Mouse (Mus musculus): ENCODE data around the gene Nkain2. TPM values are rescaled to one million over a fixed set of nuclear protein-coding genes. Genes with fewer than 3 reads are reported as not detected.

Gene Nkain2
- polyA plus RNA-seq, 1 experiment, result 30.0 TPM

DNA sequence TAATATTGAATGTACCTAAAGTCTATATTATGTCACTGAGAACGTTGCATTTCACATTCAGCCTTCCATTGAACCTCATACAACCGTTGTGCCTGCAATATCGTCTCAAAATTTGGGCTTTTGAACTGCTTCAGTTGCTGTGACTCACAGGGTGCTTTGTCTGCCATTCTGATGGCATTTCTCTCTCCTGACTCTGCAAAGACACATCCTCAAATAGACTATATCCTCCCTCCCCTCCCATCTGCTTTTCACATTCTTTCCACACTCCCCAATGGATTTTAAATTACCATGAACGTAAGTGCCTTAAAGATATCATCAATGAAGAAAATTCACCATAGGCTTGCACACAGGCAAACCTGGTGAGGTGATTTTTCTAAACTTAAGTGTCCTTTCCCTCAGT lies 287.5 kb downstream of the Nkain2 start:
- Histone ChIP-seq H3K4me3 (ENCODE audit: insufficient read depth, low read length) (no peak overlapping the region), H3K4me1 (ENCODE audit: control insufficient read depth, insufficient read depth, low read length) (no peaks in the 10 kb centered on the region; the same call in 1 of the 2 replicates), H3K27ac (ENCODE audit: insufficient read depth, low read length) (no peak overlapping the region)
- no peak for TF ChIP-seq POLR2A (IDR thresholded peaks at IDR 0.05; ENCODE audit: extremely low read depth, insufficient read depth, low read length)
- TF ChIP-seq CTCF (IDR thresholded peaks at IDR 0.05; ENCODE audit: extremely low read depth, insufficient read depth, low read length), result no peak

DNA sequence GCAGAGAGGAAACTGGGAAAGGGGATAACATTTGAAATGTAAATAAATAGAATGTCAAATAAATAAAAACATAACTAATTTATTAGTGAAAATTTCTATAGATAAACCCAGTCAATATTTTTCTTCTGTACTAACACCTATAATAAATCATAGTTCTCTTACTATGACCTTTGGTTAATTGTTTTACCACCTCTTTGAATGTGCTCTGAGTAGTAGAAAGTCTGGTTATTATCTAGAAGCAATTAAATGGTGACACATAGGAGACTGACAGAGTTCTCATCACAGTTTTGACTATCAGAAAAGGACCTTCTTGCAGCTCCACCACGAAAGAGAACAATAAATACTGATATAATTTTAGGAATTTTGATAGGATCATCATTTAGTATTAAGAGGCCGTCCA lies 295.3 kb downstream of the Nkain2 start:
- H3K4me1 ChIP-seq (ENCODE audit: control insufficient read depth, insufficient read depth, low read length), result no peaks in the 10 kb centered on the region; the same call in 1 of the 2 replicates
- no peak for TF ChIP-seq POLR2A (IDR thresholded peaks at IDR 0.05; ENCODE audit: extremely low read depth, insufficient read depth, low read length)
- TF ChIP-seq CTCF (IDR thresholded peaks at IDR 0.05; ENCODE audit: extremely low read depth, insufficient read depth, low read length), result no peak
- no peak overlapping the region for H3K4me3 ChIP-seq (ENCODE audit: insufficient read depth, low read length)
- no peak overlapping the region for H3K27ac ChIP-seq (ENCODE audit: insufficient read depth, low read length)

GRCm38 (mm10) chr10:32577276-32577580 lies 313.0 kb downstream of the Nkain2 start:
- peaks cover 1% of the 10 kb centered on the region; the same call in 1 of the 2 replicates for H3K4me1 ChIP-seq (ENCODE audit: control insufficient read depth, insufficient read depth, low read length)
- H3K4me3 ChIP-seq (ENCODE audit: insufficient read depth, low read length), result no peak overlapping the region
- H3K27ac ChIP-seq (ENCODE audit: insufficient read depth, low read length), result no peak overlapping the region
- TF ChIP-seq POLR2A (IDR thresholded peaks at IDR 0.05; ENCODE audit: extremely low read depth, insufficient read depth, low read length), result no peak
- no peak for TF ChIP-seq CTCF (IDR thresholded peaks at IDR 0.05; ENCODE audit: extremely low read depth, insufficient read depth, low read length)

DNA sequence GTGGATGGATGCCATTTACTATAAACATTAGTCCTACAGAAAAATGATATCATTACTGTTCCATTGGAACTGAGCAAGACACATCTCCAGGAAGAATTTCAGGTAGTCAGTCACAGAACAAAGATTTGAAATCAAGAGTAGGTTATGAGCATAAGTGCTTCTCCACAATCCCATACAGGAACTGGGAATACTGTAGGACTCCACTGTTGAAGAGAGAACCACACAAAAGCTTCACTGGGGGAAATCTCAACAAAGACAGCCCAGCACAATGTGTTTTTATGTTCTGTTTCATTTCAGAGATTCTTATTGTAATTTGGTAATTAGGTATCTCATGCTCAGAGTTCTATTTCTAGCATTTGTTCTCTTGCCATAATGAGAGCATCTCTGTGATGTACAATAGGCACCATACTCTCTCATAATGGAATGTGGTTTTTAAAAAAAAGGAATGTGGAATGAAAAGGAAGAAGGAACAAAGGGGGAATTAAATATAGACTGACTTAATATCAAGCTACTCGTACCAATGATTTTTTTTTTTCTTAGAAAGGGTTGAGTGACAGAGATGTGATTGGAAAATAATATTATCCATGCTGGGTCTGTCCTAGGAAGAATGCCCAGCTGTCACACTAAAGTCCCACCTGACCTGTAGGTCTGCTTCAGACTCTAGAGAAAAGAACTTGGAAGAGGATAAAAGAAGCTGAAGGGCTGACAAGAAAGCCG lies 313.5 kb downstream of the Nkain2 start:
- Histone ChIP-seq H3K27ac (ENCODE audit: insufficient read depth, low read length) (no peak overlapping the region), H3K4me3 (ENCODE audit: insufficient read depth, low read length) (no peak overlapping the region), H3K4me1 (ENCODE audit: control insufficient read depth, insufficient read depth, low read length) (peaks cover 1% of the 10 kb centered on the region; the same call in 1 of the 2 replicates)
- no peak for TF ChIP-seq CTCF (IDR thresholded peaks at IDR 0.05; ENCODE audit: extremely low read depth, insufficient read depth, low read length)

GRCm38 (mm10) chr10:32557673-32558072 lies 332.6 kb downstream of the Nkain2 start:
- TF ChIP-seq POLR2A (IDR thresholded peaks at IDR 0.05; ENCODE audit: extremely low read depth, insufficient read depth, low read length) (no peak), CTCF (IDR thresholded peaks at IDR 0.05; ENCODE audit: extremely low read depth, insufficient read depth, low read length) (no peak)
- H3K4me3 ChIP-seq (ENCODE audit: insufficient read depth, low read length), result no peak overlapping the region

GRCm38 (mm10) chr10:32536057-32536456 lies 354.2 kb downstream of the Nkain2 start:
- H3K4me3 ChIP-seq (ENCODE audit: insufficient read depth, low read length), result no peak overlapping the region
- no peak overlapping the region for H3K27ac ChIP-seq (ENCODE audit: insufficient read depth, low read length)
- H3K4me1 ChIP-seq (ENCODE audit: control insufficient read depth, insufficient read depth, low read length), result no peaks in the 10 kb centered on the region
- no peak for TF ChIP-seq CTCF (IDR thresholded peaks at IDR 0.05; ENCODE audit: extremely low read depth, insufficient read depth, low read length)
- no peak for TF ChIP-seq POLR2A (IDR thresholded peaks at IDR 0.05; ENCODE audit: extremely low read depth, insufficient read depth, low read length)

More at GRCm38 (mm10) chr10:32557673-32558072, 332.6 kb downstream of the Nkain2 start:
- Histone ChIP-seq H3K4me1 (ENCODE audit: control insufficient read depth, insufficient read depth, low read length) (no peaks in the 10 kb centered on the region), H3K27ac (ENCODE audit: insufficient read depth, low read length) (no peak overlapping the region)

DNA sequence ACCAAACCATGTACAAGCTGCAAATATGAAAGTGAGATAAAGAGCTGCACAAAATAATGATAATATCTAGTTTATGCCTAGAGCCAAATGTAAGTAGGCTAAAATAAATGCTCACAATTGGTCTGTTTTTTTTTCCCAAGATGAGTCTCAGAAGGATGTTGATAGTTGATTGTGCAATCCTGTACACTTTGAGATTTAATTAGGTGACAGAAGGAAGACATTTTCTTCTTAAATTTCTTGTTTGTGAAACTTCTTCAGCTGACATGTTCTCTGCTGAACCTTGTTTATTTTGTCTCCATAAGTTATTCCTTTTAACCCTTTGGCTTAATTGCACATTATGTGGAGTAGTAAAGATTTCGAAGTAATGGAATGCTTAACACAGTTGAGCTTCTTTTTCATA lies 379.4 kb downstream of the Nkain2 start:
- Histone ChIP-seq H3K4me1 (ENCODE audit: control insufficient read depth, insufficient read depth, low read length) (no peaks in the 10 kb centered on the region), H3K4me3 (ENCODE audit: insufficient read depth, low read length) (no peak overlapping the region), H3K27ac (ENCODE audit: insufficient read depth, low read length) (no peak overlapping the region)
- TF ChIP-seq CTCF (IDR thresholded peaks at IDR 0.05; ENCODE audit: extremely low read depth, insufficient read depth, low read length) (no peak), POLR2A (IDR thresholded peaks at IDR 0.05; ENCODE audit: extremely low read depth, insufficient read depth, low read length) (no peak)

DNA sequence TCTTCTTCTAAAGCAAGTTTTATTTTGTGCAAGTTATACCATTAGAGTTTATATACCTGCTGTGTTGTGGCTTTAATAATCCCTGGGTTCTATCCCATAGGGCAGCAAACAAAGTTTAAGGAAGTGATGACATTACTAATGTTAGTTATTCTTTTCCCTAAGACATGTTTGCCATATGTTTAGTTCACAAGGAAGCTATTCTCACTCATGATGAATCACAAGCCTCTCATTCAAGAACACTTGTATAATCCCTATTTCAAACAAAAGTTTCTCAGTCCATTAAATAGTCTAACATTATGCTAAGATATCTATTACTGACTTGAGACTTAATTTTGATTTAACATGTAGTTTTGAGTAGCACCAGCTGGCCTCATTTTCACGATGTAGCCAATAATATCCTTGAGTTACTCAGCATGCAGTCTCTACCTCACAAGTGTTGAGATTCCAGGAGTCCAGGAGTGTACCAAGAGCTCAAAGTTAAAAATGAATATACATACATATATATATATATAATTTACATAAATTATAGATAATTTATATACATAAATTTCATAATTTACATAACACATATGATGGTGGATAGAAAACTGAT lies 395.6 kb downstream of the Nkain2 start:
- TF ChIP-seq CTCF (IDR thresholded peaks at IDR 0.05; ENCODE audit: extremely low read depth, insufficient read depth, low read length), result no peak
- TF ChIP-seq POLR2A (IDR thresholded peaks at IDR 0.05; ENCODE audit: extremely low read depth, insufficient read depth, low read length), result no peak
- Histone ChIP-seq H3K4me3 (ENCODE audit: insufficient read depth, low read length) (no peak overlapping the region), H3K4me1 (ENCODE audit: control insufficient read depth, insufficient read depth, low read length) (no peaks in the 10 kb centered on the region), H3K27ac (ENCODE audit: insufficient read depth, low read length) (no peak overlapping the region)

DNA sequence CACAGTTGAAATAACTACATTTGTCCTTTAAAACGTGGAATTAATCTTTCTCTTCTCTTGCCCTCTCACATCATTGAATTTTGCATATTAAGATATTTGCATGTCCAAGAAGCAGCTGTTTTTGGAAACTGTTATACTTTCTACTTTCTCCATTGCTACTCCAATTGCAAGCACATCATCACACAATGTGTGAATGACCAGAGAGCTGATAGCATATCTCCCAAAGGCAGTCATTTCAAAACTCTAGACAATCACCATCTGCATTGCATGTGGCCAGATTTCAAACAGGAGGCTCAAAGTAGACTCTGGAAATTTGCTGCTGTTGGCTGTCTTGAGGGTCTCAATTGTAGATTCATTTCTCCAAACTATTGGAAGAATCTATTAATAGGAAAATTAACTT lies 396.7 kb downstream of the Nkain2 start:
- no peak for TF ChIP-seq CTCF (IDR thresholded peaks at IDR 0.05; ENCODE audit: extremely low read depth, insufficient read depth, low read length)
- TF ChIP-seq POLR2A (IDR thresholded peaks at IDR 0.05; ENCODE audit: extremely low read depth, insufficient read depth, low read length), result no peak
- Histone ChIP-seq H3K4me3 (ENCODE audit: insufficient read depth, low read length) (no peak overlapping the region), H3K4me1 (ENCODE audit: control insufficient read depth, insufficient read depth, low read length) (no peaks in the 10 kb centered on the region), H3K27ac (ENCODE audit: insufficient read depth, low read length) (no peak overlapping the region)

- no peak for TF ChIP-seq CTCF (IDR thresholded peaks at IDR 0.05; ENCODE audit: extremely low read depth, insufficient read depth, low read length)
- TF ChIP-seq POLR2A (IDR thresholded peaks at IDR 0.05; ENCODE audit: extremely low read depth, insufficient read depth, low read length), result no peak
- Histone ChIP-seq H3K4me1 (ENCODE audit: control insufficient read depth, insufficient read depth, low read length) (no peaks in the 10 kb centered on the region), H3K4me3 (ENCODE audit: insufficient read depth, low read length) (no peak overlapping the region), H3K27ac (ENCODE audit: insufficient read depth, low read length) (no peak overlapping the region)
These were observed 427.5 kb downstream of the Nkain2 start for GRCm38 (mm10) chr10:32462726-32463125.

All from cortical plate, adult 2 months (tissue).